Mouse (Mus musculus) bone marrow macrophage, adult 2 months (primary cell): Measurements from ENCODE around the gene Nsd2.

Experiments used
- CTCF ChIP-seq: IDR thresholded peaks from 2 replicates; pipeline ENCODE4 v1.5.1; 2012; ENCODE audit warnings: low read depth, mild to moderate bottlenecking, low read length, moderate library complexity
- POLR2A ChIP-seq: IDR thresholded peaks from 2 replicates; pipeline ENCODE4 v1.6.1; 2012; ENCODE audit warnings: mild to moderate bottlenecking, low read depth, low read length, borderline replicate concordance

DNA sequence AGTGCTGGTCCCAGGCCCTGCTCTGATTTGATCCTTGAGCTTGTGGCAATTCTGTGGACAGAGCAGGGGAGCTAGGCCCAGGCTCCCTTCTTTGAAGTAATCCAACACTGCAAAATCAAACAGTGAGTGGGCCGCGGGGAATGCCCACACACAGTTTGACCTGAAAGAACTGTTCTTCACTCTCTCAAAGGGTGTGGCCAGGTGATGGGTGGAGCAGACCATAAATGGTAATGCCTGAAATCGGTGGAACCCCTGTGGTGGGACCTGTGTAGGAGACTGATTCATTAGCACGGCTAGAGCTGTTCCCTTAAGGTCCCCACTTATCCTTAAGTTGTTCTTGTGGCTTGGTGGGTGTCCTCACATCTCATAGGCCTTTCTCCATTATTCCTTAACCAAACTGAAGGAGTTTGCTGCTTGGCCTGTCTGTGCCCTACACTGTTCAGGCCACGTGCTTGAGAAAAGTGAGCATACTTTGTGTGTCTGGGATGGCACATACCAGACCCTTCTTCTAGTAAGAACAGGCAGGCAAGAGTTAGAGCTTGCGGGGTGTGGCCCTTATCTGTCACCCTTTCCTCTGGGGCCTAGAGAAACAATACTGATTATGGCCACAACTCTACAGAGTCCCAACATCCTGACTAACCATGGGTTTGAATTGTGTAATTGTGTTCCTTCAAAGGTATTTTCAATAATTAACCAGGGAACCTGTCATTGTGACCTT, 4.4 kb upstream of the Nsd2 start:
- TF ChIP-seq CTCF (no peak), POLR2A (no peak)
